Mouse (Mus musculus) G1E (cell line): Measurements from ENCODE around the gene Kyat1. TPM values are rescaled to one million over a fixed set of nuclear protein-coding genes. Genes with fewer than 3 reads are reported as not detected.
"Not testable (repeated sequence)": the region's sequence is repeated elsewhere in the genome, so short reads cannot be mapped to it uniquely, and the experiment has no call there.

Experiments used
- ATAC-seq: 2 replicates; pipeline ENCODE4 v1.8.0; 2016; ENCODE audit warnings: mild to moderate bottlenecking; ENCODE audit not compliant: insufficient number of reproducible peaks, poor library complexity, low FRiP score, severe bottlenecking; ENCODE audit errors: extremely low read depth
- DNase-seq: peaks from one replicate; pipeline ENCODE4 v3.0.0; 2012; ENCODE audit warnings: low spot score
- H3K27me3 ChIP-seq: 2 replicates; pipeline ENCODE4 v1.6.1; 2012; ENCODE audit warnings: mild to moderate bottlenecking, low read length, inconsistent platforms; ENCODE audit not compliant: insufficient read depth
- H3K36me3 ChIP-seq: replicated peaks from 2 replicates; pipeline ENCODE3; 2012; ENCODE audit warnings: mild to moderate bottlenecking, inconsistent platforms
- H3K4me1 ChIP-seq: 2 replicates; pipeline ENCODE4 v1.6.1; 2012; ENCODE audit warnings: low read depth, low read length, inconsistent platforms, mixed read lengths; ENCODE audit not compliant: insufficient read depth
- H3K4me3 ChIP-seq: 2 replicates; pipeline ENCODE4 v1.5.1; 2012; ENCODE audit warnings: low read depth, mild to moderate bottlenecking, inconsistent platforms, low read length, moderate library complexity, mixed read lengths
- H3K9me3 ChIP-seq: replicated peaks from 2 replicates; pipeline ENCODE4 v1.6.1; 2012; ENCODE audit warnings: inconsistent platforms
- CTCF ChIP-seq: IDR thresholded peaks from 2 replicates; pipeline ENCODE4 v1.5.1; 2012; ENCODE audit warnings: low read depth, low read length, inconsistent platforms, mixed read lengths
- GATA1 ChIP-seq: IDR thresholded peaks from 2 replicates; pipeline ENCODE4 v1.6.1; 2012; ENCODE audit warnings: borderline replicate concordance, low read length, inconsistent platforms, mixed read lengths
- GATA2 ChIP-seq: IDR thresholded peaks from 2 replicates; pipeline ENCODE4 v1.6.1; 2012; ENCODE audit warnings: low read depth, low read length, inconsistent platforms, borderline replicate concordance
- POLR2AphosphoS5 ChIP-seq: IDR thresholded peaks from 2 replicates; pipeline ENCODE4 v1.6.1; 2012; ENCODE audit warnings: low read depth, low read length, inconsistent platforms; ENCODE audit not compliant: insufficient replicate concordance
- TAL1 ChIP-seq: conservative IDR thresholded peaks from 2 replicates; pipeline ENCODE4 v1.6.1; 2012; ENCODE audit warnings: low read depth, low read length, inconsistent platforms, mixed read lengths
- polyA plus RNA-seq: library from polyadenylated mRNA; stranded (reverse); fragments of >175 nt; gene quantifications from 2 replicates; pipeline ENCODE4 v1.2.3, GENCODE M21; 2012
- total RNA-seq, 2 experiments: library from RNA; stranded (forward) in 1 of 2; stranded (reverse) in 1 of 2; fragments of 200-1000 nt in 1 of 2; fragments of >200 nt in 1 of 2; fragmentation: Nextera tagmentation in 1 of 2; gene quantifications; 2 replicates each; pipeline ENCODE4 v1.2.3; 2014 to 2017

Gene Kyat1
- total and polyA plus RNA-seq, 3 experiments, result 12.3 to 13.7 (median 12.3) TPM

GRCm38 (mm10) chr2:30171371-30171996, 34.2 kb downstream of the Kyat1 start, which contains the start of gene Endog:
TSS of gene Endog (plus strand) at chr2:30171493.
- peaks cover 48% of the 10 kb centered on the region for H3K36me3 ChIP-seq
- peaks cover 25% of the 10 kb centered on the region for H3K9me3 ChIP-seq
- H3K27me3 ChIP-seq, result no peaks in the 10 kb centered on the region
- peak; percentile 85 for ATAC-seq
- peak within 1 kb of the TSS; percentile 80 for H3K4me3 ChIP-seq
- peaks cover 52% of the 10 kb centered on the region for H3K4me1 ChIP-seq
- TF ChIP-seq CTCF (no peak), GATA1 (no peak), TAL1 (no peak), POLR2AphosphoS5 (no peak), GATA2 (no peak)
- DNase-seq, result peak; percentile 92

GRCm38 (mm10) chr2:30166677-30167076, 39.0 kb downstream of the Kyat1 start:
- Histone ChIP-seq H3K4me3 (no peak overlapping the region), H3K27me3 (peaks cover 11% of the 10 kb centered on the region), H3K36me3 (peaks cover under 1% of the 10 kb centered on the region), H3K4me1 (peaks cover 7% of the 10 kb centered on the region), H3K9me3 (peaks cover 30% of the 10 kb centered on the region)
- no peak for DNase-seq
- TF ChIP-seq GATA2, result no peak
- no peak for TF ChIP-seq GATA1
- no peak for TF ChIP-seq POLR2AphosphoS5
- no peak for TF ChIP-seq TAL1
- no peak for TF ChIP-seq CTCF
- ATAC-seq, result no peak

GRCm38 (mm10) chr2:30164340-30164932, 41.2 kb downstream of the Kyat1 start:
- TF ChIP-seq CTCF, result no peak
- no peak for TF ChIP-seq GATA1
- TF ChIP-seq TAL1, result no peak
- TF ChIP-seq GATA2, result no peak
- no peak for TF ChIP-seq POLR2AphosphoS5
- peaks cover 16% of the 10 kb centered on the region for H3K27me3 ChIP-seq
- H3K9me3 ChIP-seq, result peaks cover 30% of the 10 kb centered on the region
- no peaks in the 10 kb centered on the region for H3K4me1 ChIP-seq
- DNase-seq (no peak), ATAC-seq (no peak)
- H3K4me3 ChIP-seq, result no peak overlapping the region
- H3K36me3 ChIP-seq, result no peaks in the 10 kb centered on the region

DNA sequence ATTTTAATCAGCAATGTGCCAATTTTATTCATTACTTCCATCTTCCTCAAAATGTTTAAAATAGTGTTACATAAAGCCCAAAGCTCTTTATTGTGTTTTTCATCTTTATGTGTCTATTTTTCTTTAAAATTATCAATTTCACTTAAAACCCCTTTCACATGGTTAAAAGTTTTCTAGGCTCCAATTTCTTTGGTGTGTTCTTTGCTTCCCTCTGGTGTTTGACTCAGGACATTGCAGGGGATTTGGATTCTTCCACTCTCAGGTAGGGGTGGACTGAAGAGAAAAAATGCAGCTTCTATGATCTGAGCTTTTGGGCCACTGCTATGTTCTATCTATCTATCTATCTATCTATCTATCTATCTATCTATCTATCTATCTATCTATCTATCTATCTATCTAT, 43.8 kb downstream of the Kyat1 start:
- Histone ChIP-seq H3K4me1 (no peaks in the 10 kb centered on the region), H3K36me3 (no peaks in the 10 kb centered on the region), H3K4me3 (no peak overlapping the region), H3K9me3 (peaks cover 14% of the 10 kb centered on the region), H3K27me3 (peaks cover 29% of the 10 kb centered on the region)
- DNase-seq (no peak), ATAC-seq (no peak)
- TF ChIP-seq CTCF (peak; percentile 18; the same call in 1 of the 2 replicates), TAL1 (no peak)

DNA sequence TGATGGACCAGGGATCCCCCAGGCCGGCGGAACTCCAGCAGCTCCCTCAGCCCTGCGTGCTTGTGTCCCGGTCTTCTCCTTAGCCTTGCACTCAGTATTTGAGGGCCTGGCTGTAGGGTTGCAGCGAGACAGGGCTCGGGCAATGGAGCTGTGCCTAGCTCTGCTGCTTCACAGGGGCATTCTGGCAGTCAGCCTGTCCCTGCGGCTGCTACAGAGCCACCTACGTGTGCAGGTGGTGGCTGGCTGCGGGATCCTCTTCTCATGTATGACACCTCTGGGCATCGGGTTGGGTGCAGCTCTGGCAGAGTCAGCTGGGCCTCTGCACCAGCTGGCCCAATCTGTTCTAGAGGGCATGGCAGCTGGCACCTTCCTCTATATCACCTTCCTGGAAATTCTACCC, 45.8 kb downstream of the Kyat1 start:
- H3K4me1 ChIP-seq, ATAC-seq, DNase-seq, H3K4me3 ChIP-seq, H3K9me3 ChIP-seq, H3K36me3 ChIP-seq: not testable (repeated sequence)
- peaks cover 34% of the 10 kb centered on the region for H3K27me3 ChIP-seq

GRCm38 (mm10) chr2:30152616-30153015, 53.0 kb downstream of the Kyat1 start:
- ATAC-seq, result no peak
- TF ChIP-seq POLR2AphosphoS5, result no peak
- TF ChIP-seq CTCF, result no peak
- no peak for TF ChIP-seq TAL1
- TF ChIP-seq GATA1, result no peak
- TF ChIP-seq GATA2, result no peak
- H3K9me3 ChIP-seq, result no peaks in the 10 kb centered on the region
- H3K4me1 ChIP-seq, result no peaks in the 10 kb centered on the region
- no peak for DNase-seq
- H3K36me3 ChIP-seq, result peaks cover 52% of the 10 kb centered on the region
- no peak overlapping the region for H3K4me3 ChIP-seq
- peaks cover 10% of the 10 kb centered on the region for H3K27me3 ChIP-seq

DNA sequence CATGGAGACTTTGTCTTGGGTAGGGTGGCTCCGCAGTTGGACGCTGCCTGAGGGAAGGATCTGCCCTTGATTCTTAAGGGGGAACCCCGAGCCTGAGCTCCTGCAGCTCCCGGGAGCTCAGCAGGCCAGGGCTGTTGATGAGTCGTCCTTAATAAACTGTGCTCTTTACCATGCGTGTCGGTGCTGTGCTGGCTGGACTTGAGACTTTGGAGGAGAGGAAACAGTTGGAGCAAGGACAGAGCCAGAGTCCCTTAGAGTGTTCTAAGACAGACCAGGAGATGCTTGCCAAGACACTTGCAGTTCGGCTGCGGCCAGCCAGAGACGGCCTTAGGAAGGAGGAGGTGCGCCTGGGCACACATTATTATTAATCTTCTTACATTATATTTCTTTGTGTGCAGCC, 53.8 kb downstream of the Kyat1 start:
- no peak for DNase-seq
- no peaks in the 10 kb centered on the region for H3K9me3 ChIP-seq
- peaks cover 60% of the 10 kb centered on the region for H3K36me3 ChIP-seq
- H3K27me3 ChIP-seq, result 0 out of 2 replicates have a peak, but pooled peaks cover 5% of the 10 kb centered on the region
- H3K4me3 ChIP-seq, result no peak overlapping the region
- no peaks in the 10 kb centered on the region for H3K4me1 ChIP-seq
- ATAC-seq, result no peak
- TF ChIP-seq CTCF, result no peak
- no peak for TF ChIP-seq TAL1
- no peak for TF ChIP-seq POLR2AphosphoS5
- no peak for TF ChIP-seq GATA1
- TF ChIP-seq GATA2, result no peak
